21 mouse cellular contexts compared by ENCODE assay signal in the genomic region with DNA sequence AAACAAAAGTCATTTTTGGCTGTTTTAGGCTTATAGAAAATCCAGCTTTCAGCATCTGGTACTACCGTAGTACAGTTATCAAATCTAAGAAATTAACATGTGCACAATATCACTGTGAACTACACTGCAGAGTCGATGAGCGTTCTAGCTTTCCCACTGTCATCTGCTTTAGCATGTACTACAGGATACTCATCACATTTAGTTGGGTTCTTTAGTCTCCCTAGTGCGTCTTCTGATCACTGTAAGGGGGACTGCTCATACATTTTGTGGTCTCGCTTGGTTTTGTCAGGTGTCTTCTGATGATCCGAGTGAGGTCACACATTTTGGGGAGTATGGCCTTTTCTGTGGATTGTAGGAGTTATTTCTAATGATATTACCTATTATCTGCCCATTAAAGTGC. TPM values are rescaled to one million over a fixed set of nuclear protein-coding genes. Genes with fewer than 3 reads are reported as not detected.
DNase-seq lines count a peak whose midpoint lies in the region; ATAC-seq and TF ChIP-seq lines count a peak whose summit lies in the region.
"Had no signal": no experiment of that assay in that cellular context is flagged by ENCODE, and none has a peak within 500 bp of the region (broad histone marks: within the 10 kb centered on the region; RNA-seq: fewer than 3 reads in every experiment).

No protein-coding gene starts in this region.

- H3K9me3 ChIP-seq in lung, embryonic 14.5 days (ENCODE audit: low read depth, low read length) = no peaks in the 10 kb centered on the region
- no peaks in the 10 kb centered on the region for H3K9me3 ChIP-seq in liver, embryonic 11.5 days (ENCODE audit: control insufficient read depth, low read length)
- no peaks in the 10 kb centered on the region for H3K9me3 ChIP-seq in liver, postnatal 0 days (ENCODE audit: low read length)
- no peaks in the 10 kb centered on the region for H3K9me3 ChIP-seq in forebrain, embryonic 11.5 days (ENCODE audit: control insufficient read depth, low read length)
- H3K9me3 ChIP-seq: embryonic facial prominence, embryonic 10.5 days; forebrain, embryonic 13.5 days; G1E; hindbrain, embryonic 13.5 days; midbrain, embryonic 13.5 days had no signal

- no peak overlapping the region for H3K9ac ChIP-seq in lung, embryonic 14.5 days
- peak overlapping the region; percentile 46; the same call in 1 of the 2 replicates for H3K9ac ChIP-seq in liver, embryonic 11.5 days (ENCODE audit: low read depth, low read length)
- H3K9ac ChIP-seq in liver, postnatal 0 days (replicated peaks) = peak overlapping the region; percentile 52; the same call in 1 of the 2 replicates
- H3K9ac ChIP-seq in forebrain, embryonic 11.5 days (ENCODE audit: low read length) = no peak overlapping the region
- H3K9ac ChIP-seq: forebrain, embryonic 13.5 days; hindbrain, embryonic 13.5 days; midbrain, embryonic 13.5 days had no signal

- ATAC-seq in lung, embryonic 14.5 days (ENCODE audit: insufficient read depth) = no peak; the same call in 1 of the 2 replicates
- peak; percentile 17; the same call in 1 of the 2 replicates for ATAC-seq in common myeloid progenitor, adult 5-6 weeks (replicated peaks; ENCODE audit: low read depth, poor library complexity, severe bottlenecking)
- ATAC-seq in liver, embryonic 11.5 days (replicated peaks; ENCODE audit: low FRiP score) = peak; percentile 63
- peak; percentile 68 for ATAC-seq in liver, postnatal 0 days
- ATAC-seq in forebrain, embryonic 11.5 days (replicated peaks; ENCODE audit: low FRiP score) = no peak
- ATAC-seq: forebrain, embryonic 13.5 days; midbrain, embryonic 13.5 days had no signal

- TF ChIP-seq EP300 in liver, postnatal 0 days (IDR thresholded peaks at IDR 0.05; ENCODE audit: low read depth) = no peak

- H3K27me3 ChIP-seq in lung, embryonic 14.5 days (ENCODE audit: insufficient read depth, low read length) = no peaks in the 10 kb centered on the region
- H3K27me3 ChIP-seq in liver, embryonic 11.5 days (replicated peaks; ENCODE audit: control insufficient read depth, insufficient read depth, low read length) = no peaks in the 10 kb centered on the region
- H3K27me3 ChIP-seq in liver, postnatal 0 days (ENCODE audit: insufficient read depth, low read length) = no peaks in the 10 kb centered on the region
- no peaks in the 10 kb centered on the region for H3K27me3 ChIP-seq in forebrain, embryonic 11.5 days (ENCODE audit: control insufficient read depth, insufficient read depth, low read length)
- H3K27me3 ChIP-seq: CH12.LX; forebrain, embryonic 13.5 days; hindbrain, embryonic 13.5 days; midbrain, embryonic 13.5 days had no signal

- DNase-seq in lung, embryonic 14.5 days = no peak
- DNase-seq in lung, postnatal 25 days (ENCODE audit: low spot score) = no peak
- DNase-seq in liver, embryonic 11.5 days (ENCODE audit: low spot score) = no peak
- no peak for DNase-seq in liver, postnatal 0 days
- DNase-seq in gastrocnemius, postnatal 10 days = no peak
- DNase-seq in forebrain, embryonic 11.5 days (ENCODE audit: low spot score) = no peak
- DNase-seq in layer of hippocampus, adult 9-11 months = no peak
- DNase-seq: adrenal gland, adult 2 months; B cell, adult 2 months; cerebellum, adult 9-10 months; heart, postnatal 36 days; kidney, adult 8-10 months; kidney, postnatal 14 days had no signal

- peak overlapping the region; percentile 10; the same call in 1 of the 2 replicates for H3K4me2 ChIP-seq in lung, embryonic 14.5 days
- H3K4me2 ChIP-seq in liver, embryonic 11.5 days = peak overlapping the region; percentile 64
- H3K4me2 ChIP-seq in liver, postnatal 0 days (ENCODE audit: low read depth, low read length) = peak overlapping the region; percentile 64
- H3K4me2 ChIP-seq in forebrain, embryonic 11.5 days (ENCODE audit: low read depth, low read length, severe bottlenecking) = no peak overlapping the region
- H3K4me2 ChIP-seq: forebrain, embryonic 13.5 days; hindbrain, embryonic 13.5 days; midbrain, embryonic 13.5 days had no signal

- no peak for TF ChIP-seq CTCF in lung, embryonic 14.5 days (IDR thresholded peaks at IDR 0.05; ENCODE audit: low read depth)
- no peak for TF ChIP-seq CTCF in liver, postnatal 0 days (IDR thresholded peaks at IDR 0.05; ENCODE audit: low read depth)

- H3K4me1 ChIP-seq in lung, embryonic 14.5 days (ENCODE audit: insufficient read depth) = no peaks in the 10 kb centered on the region
- peaks cover 2% of the 10 kb centered on the region for H3K4me1 ChIP-seq in liver, embryonic 11.5 days (replicated peaks; ENCODE audit: control insufficient read depth, insufficient read depth, low read length)
- peaks cover 8% of the 10 kb centered on the region for H3K4me1 ChIP-seq in liver, postnatal 0 days (ENCODE audit: insufficient read depth)
- no peaks in the 10 kb centered on the region for H3K4me1 ChIP-seq in forebrain, embryonic 11.5 days (replicated peaks; ENCODE audit: control insufficient read depth, insufficient read depth, low read length)
- H3K4me1 ChIP-seq: embryonic facial prominence, embryonic 10.5 days; forebrain, embryonic 13.5 days; hindbrain, embryonic 13.5 days; midbrain, embryonic 13.5 days had no signal

- no peaks in the 10 kb centered on the region for H3K36me3 ChIP-seq in lung, embryonic 14.5 days (ENCODE audit: insufficient read depth)
- no peaks in the 10 kb centered on the region for H3K36me3 ChIP-seq in liver, embryonic 11.5 days (ENCODE audit: control insufficient read depth, insufficient read depth, low read length)
- no peaks in the 10 kb centered on the region; the same call in 1 of the 2 replicates for H3K36me3 ChIP-seq in liver, postnatal 0 days (replicated peaks; ENCODE audit: insufficient read depth, low read length)
- H3K36me3 ChIP-seq in forebrain, embryonic 11.5 days (ENCODE audit: control insufficient read depth, insufficient read depth, low read length) = no peaks in the 10 kb centered on the region; the same call in 1 of the 2 replicates
- H3K36me3 ChIP-seq: hindbrain, embryonic 13.5 days; midbrain, embryonic 13.5 days had no signal

- H3K4me3 ChIP-seq in lung, embryonic 14.5 days (ENCODE audit: low read depth, low read length) = no peak overlapping the region
- peak overlapping the region; percentile 10; the same call in 1 of the 2 replicates for H3K4me3 ChIP-seq in liver, embryonic 11.5 days (ENCODE audit: low read depth, low read length)
- no peak overlapping the region for H3K4me3 ChIP-seq in liver, postnatal 0 days (ENCODE audit: low read depth, low read length)
- H3K4me3 ChIP-seq in forebrain, embryonic 11.5 days (ENCODE audit: low read depth, low read length) = no peak overlapping the region
- H3K4me3 ChIP-seq: embryonic facial prominence, embryonic 10.5 days; forebrain, embryonic 13.5 days; hindbrain, embryonic 13.5 days; midbrain, embryonic 13.5 days had no signal

- no peak overlapping the region; the same call in 1 of the 2 replicates for H3K27ac ChIP-seq in lung, embryonic 14.5 days (ENCODE audit: low read depth)
- H3K27ac ChIP-seq in liver, embryonic 11.5 days (ENCODE audit: low read depth, low read length) = peak overlapping the region; percentile 94
- H3K27ac ChIP-seq in liver, postnatal 0 days (ENCODE audit: low read depth) = peak overlapping the region; percentile 96
- H3K27ac ChIP-seq in forebrain, embryonic 11.5 days (ENCODE audit: low read depth, low read length) = no peak overlapping the region
- H3K27ac ChIP-seq: embryonic facial prominence, embryonic 10.5 days; forebrain, embryonic 13.5 days; hindbrain, embryonic 13.5 days; macrophage; midbrain, embryonic 13.5 days had no signal

- 88% methylated on average over 6 of the region's 6 CpGs for WGBS in lung, embryonic 14.5 days
- WGBS in liver, embryonic 11.5 days = 45% methylated on average over 6 of the region's 6 CpGs
- WGBS in liver, postnatal 0 days (ENCODE audit: insufficient replicate concordance) = 47% methylated on average over 6 of the region's 6 CpGs
- 95% methylated on average over 6 of the region's 6 CpGs for WGBS in forebrain, embryonic 11.5 days

RNA-seq across cellular contexts. Expression of a gene that starts 6.2 kb away (rescaled TPM):
- 19.3 and 23.6 TPM in 2 replicates for polyA plus RNA-seq in lung, embryonic 14.5 days (2014; fragmentation: Nextera tagmentation; extraction: Ambion mirVana)
- total RNA-seq in common myeloid progenitor, adult 5-6 weeks (2017) = 26.5 and 35.3 TPM in 2 replicates
- 28.3 and 30.0 TPM in 2 replicates for polyA plus RNA-seq in liver, embryonic 11.5 days (2014; fragmentation: Nextera tagmentation; extraction: Ambion mirVana)
- 15.1 and 15.8 TPM in 2 replicates for polyA plus RNA-seq in liver, postnatal 0 days (2015; fragmentation: Nextera tagmentation; extraction: Ambion mirVana)
- total RNA-seq in gastrocnemius, postnatal 10 days (2021) = 1 to 10 TPM; 5.4 to 6.1 TPM
- 23.1 and 27.6 TPM in 2 replicates for polyA plus RNA-seq in forebrain, embryonic 11.5 days (2014; fragmentation: Nextera tagmentation; extraction: Ambion mirVana)

Comparison
In these comparisons a context has a peak if more than half of its experiments do, and no peak if none do; other contexts are left out.
1. ATAC-seq: peak in common myeloid progenitor, adult 5-6 weeks (single experiment), liver, embryonic 11.5 days (single experiment) and liver, postnatal 0 days (single experiment); none in lung, embryonic 14.5 days (single experiment) and forebrain, embryonic 11.5 days (single experiment).
2. H3K27ac ChIP-seq: peak in liver, embryonic 11.5 days (single experiment) and liver, postnatal 0 days (single experiment); none in lung, embryonic 14.5 days (single experiment) and forebrain, embryonic 11.5 days (single experiment).
3. H3K9ac ChIP-seq: peak in liver, embryonic 11.5 days (single experiment) and liver, postnatal 0 days (single experiment); none in lung, embryonic 14.5 days (single experiment) and forebrain, embryonic 11.5 days (single experiment).